Mouse (Mus musculus): ENCODE data around the gene Olfr391-ps.

Gene Olfr391-ps

GRCm38 (mm10) chr11:73802952-73803351 is at the start of gene Olfr391-ps:
Gene Olfr391-ps, minus strand, starts transcription at chr11:73803052.
- DNase-seq: no peak

GRCm38 (mm10) chr11:73851354-73851753 is 48.5 kb upstream of the Olfr391-ps start, which contains the start of gene Olfr393:
Gene Olfr393, minus strand, starts transcription at chr11:73851454.
- no peak for DNase-seq

- no peak for DNase-seq
Observed at GRCm38 (mm10) chr11:73816949-73817348, 14.1 kb upstream of the Olfr391-ps start, which contains the start of gene Olfr392. Gene Olfr392, minus strand, starts transcription at chr11:73817049.

- DNase-seq: no peak
Observed at GRCm38 (mm10) chr11:73782664-73783063, 20.2 kb downstream of the Olfr391-ps start, which contains the start of gene Olfr390. Gene Olfr390, plus strand, starts transcription at chr11:73782964.

DNA sequence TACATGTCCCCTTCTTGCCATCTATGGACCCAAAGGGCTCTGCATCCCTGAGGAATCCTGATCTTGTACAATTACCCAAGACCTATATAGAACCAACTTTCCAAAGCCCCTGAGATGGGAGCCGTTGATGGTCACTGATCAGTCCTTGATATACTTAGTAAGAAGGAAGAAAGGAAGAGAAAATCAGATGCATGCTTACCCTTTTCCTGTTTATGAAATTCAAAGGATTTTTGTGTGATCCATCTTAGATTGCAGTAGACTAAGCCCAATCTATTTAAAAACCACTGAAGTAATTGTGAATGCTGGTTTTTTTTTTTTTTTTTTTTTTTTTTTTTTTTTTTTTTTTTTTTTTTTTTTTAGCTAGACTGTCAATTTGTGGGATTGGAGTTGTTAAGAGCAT is 22.2 kb downstream of the Olfr391-ps start, which contains the start of gene Olfr389:
TSS of gene Olfr389 (minus strand) at position 101 of the 400 bp plus-strand sequence.
- no peak for DNase-seq

GRCm38 (mm10) chr11:73759115-73759514 is 43.7 kb downstream of the Olfr391-ps start:
- DNase-seq: no peak
